Mouse (Mus musculus) lung, embryonic 15.5 days (tissue): ENCODE measurements at regions not wholly inside any gene's neighbourhood (a gene's known extent, or its start where the extent isn't known, plus 50 kb on each side); places are given as distances from the start of the nearest gene placed in this dataset.

Source experiments
- ATAC-seq: fragments of 200-750 bp; cut with Nextera tagmentation; 2 replicates; pipeline ENCODE4 v1.8.0; 2017; ENCODE audit warnings: moderate number of reproducible peaks, borderline replicate concordance; ENCODE audit not compliant: low FRiP score, low TSS enrichment; ENCODE audit errors: extremely low read depth
- H3K27ac ChIP-seq: fragments of 300-500 bp; sonication (generic); 2 replicates; pipeline ENCODE4 v1.5.1; 2015; ENCODE audit warnings: moderate library complexity, mild to moderate bottlenecking, inconsistent platforms
- H3K27me3 ChIP-seq: fragments of 300-500 bp; sonication (generic); 2 replicates; pipeline ENCODE4 v1.6.1; 2015; ENCODE audit warnings: inconsistent platforms
- H3K36me3 ChIP-seq: fragments of 300-500 bp; sonication (generic); 2 replicates; pipeline ENCODE4 v1.6.1; 2015; ENCODE audit warnings: inconsistent platforms
- H3K4me1 ChIP-seq: fragments of 300-500 bp; sonication (generic); 2 replicates; pipeline ENCODE4 v1.6.1; 2015; ENCODE audit warnings: inconsistent platforms
- H3K4me2 ChIP-seq: fragments of 300-500 bp; sonication (generic); 2 replicates; pipeline ENCODE4 v1.6.1; 2015; ENCODE audit warnings: inconsistent platforms, mild to moderate bottlenecking, moderate library complexity
- H3K4me3 ChIP-seq: fragments of 300-500 bp; sonication (generic); 2 replicates; pipeline ENCODE4 v1.5.1; 2015; ENCODE audit warnings: mild to moderate bottlenecking, inconsistent platforms
- H3K9ac ChIP-seq: fragments of 300-500 bp; sonication (generic); 2 replicates; pipeline ENCODE4 v1.6.1; 2015; ENCODE audit warnings: inconsistent platforms
- H3K9me3 ChIP-seq: fragments of 300-500 bp; sonication (generic); 2 replicates; pipeline ENCODE4 v1.6.1; 2016; ENCODE audit warnings: inconsistent platforms
- WGBS: fragments of 180-500 bp; shearing (Covaris S2); methylation state at CpG from one replicate; pipeline ENCODE4 v1.1.7; 2015; 5-methylcytosine and 5-hydroxymethylcytosine counted together

DNA sequence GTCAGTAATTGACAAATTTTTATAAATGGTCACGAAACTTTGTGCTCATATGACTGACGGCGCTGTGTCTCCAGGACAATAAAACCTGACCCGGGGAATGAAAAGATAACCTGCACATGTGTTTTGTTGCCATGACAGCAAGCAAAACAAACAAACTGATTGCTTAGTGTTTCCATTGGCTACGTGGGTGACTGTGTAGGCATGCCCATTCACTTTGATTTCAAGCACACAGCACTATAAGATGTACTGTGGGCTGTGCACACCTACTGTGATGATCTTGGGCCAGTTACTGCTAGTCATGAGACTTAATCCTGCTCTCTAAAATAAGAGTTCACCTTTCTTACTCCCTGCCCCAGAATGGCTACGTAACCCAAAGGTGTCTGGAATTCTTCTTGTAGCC lies 225.4 kb downstream of the Rnf144b start:
- no peak overlapping the region for H3K4me3 ChIP-seq
- 66% methylated on average over 6 of the region's 6 CpGs for WGBS
- no peak for ATAC-seq

DNA sequence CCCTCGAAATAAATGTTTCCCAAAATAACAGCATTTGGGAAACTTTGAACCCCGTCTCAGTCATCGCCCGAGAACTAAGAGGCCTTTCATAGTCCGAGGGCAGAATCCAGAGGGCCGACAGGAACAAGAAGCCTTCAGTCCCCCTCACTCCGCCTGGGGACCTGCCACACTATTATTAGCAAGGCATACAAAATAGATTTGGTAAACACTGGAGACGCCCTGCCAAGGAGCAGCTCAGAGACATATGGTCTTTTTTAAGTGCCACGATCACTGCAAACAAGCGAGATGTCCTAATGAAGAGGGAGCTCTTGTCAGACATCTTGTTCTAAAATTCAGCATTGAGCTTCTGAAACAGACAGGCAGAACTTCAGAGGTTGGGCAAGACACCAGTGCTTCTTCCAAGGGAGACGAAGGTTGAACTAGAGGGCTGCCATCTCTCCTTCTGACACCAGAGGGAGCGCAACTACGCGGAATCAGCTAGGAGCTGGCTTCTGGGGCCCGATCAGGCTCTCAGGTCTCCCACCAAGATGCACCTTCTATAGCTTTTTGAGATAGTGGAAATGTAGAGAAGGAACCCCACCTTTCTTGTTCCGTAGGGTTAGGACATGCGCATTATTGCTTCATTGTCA lies 226.2 kb downstream of the Rnf144b start:
- Histone ChIP-seq H3K4me1 (no peaks in the 10 kb centered on the region), H3K36me3 (no peaks in the 10 kb centered on the region), H3K9ac (no peak overlapping the region), H3K27ac (no peak overlapping the region), H3K27me3 (no peaks in the 10 kb centered on the region), H3K4me2 (no peak overlapping the region), H3K4me3 (no peak overlapping the region), H3K9me3 (no peaks in the 10 kb centered on the region)
- 31% methylated on average over 17 of the region's 17 CpGs for WGBS
- ATAC-seq, result no peak

More for the DNA sequence above, 225.4 kb downstream of the Rnf144b start:
- no peak overlapping the region for H3K9ac ChIP-seq
- H3K9me3 ChIP-seq, result no peaks in the 10 kb centered on the region
- H3K4me2 ChIP-seq, result no peak overlapping the region
- no peak overlapping the region for H3K27ac ChIP-seq
- H3K27me3 ChIP-seq, result no peaks in the 10 kb centered on the region
- H3K36me3 ChIP-seq, result no peaks in the 10 kb centered on the region
- H3K4me1 ChIP-seq, result no peaks in the 10 kb centered on the region

DNA sequence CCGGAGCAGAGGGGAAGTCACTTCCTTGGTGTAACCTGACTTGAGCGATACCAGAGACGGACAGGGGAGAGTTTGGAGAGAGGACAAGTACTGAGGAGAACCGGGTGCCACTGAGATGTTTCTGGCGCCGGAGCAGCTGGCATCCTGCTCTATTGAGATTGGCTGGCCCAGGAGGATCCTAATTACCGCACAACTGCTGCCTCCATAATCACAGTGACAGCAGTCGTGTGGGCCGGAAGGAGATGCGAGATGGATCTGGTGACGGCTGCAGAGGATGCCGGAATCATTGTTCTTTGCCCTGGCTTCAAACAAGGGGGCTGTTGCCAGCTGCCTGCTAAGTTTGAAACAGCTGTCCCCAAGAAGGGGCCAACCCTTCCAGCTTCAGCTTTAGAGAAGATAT lies 232.0 kb downstream of the Rnf144b start:
- H3K27ac ChIP-seq, result no peak overlapping the region
- 68% methylated on average over 12 of the region's 12 CpGs for WGBS
- no peaks in the 10 kb centered on the region for H3K9me3 ChIP-seq
- no peak overlapping the region for H3K4me2 ChIP-seq
- no peak overlapping the region for H3K9ac ChIP-seq
- no peak overlapping the region for H3K4me3 ChIP-seq
- H3K27me3 ChIP-seq, result no peaks in the 10 kb centered on the region
- H3K4me1 ChIP-seq, result no peaks in the 10 kb centered on the region
- no peak for ATAC-seq
- no peaks in the 10 kb centered on the region for H3K36me3 ChIP-seq

DNA sequence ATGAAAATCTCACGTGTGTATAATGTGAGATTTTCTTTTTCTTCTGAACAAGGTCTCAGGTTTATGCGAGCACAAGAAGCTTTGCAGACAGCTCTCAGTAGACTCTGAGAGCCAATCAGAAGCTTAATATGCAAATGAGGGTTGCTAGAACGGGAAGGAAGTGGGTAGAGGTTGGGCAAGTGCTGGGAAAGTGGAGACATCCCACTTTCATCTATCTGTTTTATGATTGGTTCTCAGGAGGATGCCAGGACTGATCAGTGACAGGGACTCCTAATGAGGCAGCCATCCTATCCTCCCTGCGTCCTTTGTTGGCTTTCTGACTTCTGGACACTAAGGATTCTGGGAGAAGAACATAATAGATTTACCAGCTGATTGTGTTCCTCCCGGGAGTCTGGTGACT lies 232.7 kb downstream of the Rnf144b start:
- Histone ChIP-seq H3K27ac (no peak overlapping the region), H3K9me3 (no peaks in the 10 kb centered on the region), H3K36me3 (no peaks in the 10 kb centered on the region), H3K27me3 (no peaks in the 10 kb centered on the region), H3K9ac (no peak overlapping the region), H3K4me2 (no peak overlapping the region), H3K4me3 (no peak overlapping the region), H3K4me1 (no peaks in the 10 kb centered on the region)
- no peak for ATAC-seq
- WGBS, result 48% methylated on average over 5 of the region's 5 CpGs

DNA sequence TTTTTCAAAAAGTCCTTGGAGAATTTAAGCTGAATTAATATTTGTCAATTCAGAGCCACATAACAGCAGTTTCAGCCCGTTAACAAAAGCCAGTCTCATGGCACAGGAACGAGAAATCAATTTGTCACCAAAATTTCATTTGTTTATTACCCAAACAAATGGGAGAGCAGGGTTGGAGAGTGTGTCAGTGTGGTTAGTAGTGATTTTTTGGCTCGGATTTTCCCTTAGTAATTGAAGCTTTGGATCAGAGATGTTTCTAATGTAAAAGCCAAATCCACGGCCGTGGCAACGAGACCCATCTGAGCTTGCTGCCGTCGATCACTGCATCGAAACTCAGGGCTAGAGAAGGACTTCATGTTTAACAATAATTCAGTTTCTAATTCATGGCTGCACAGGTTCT lies 236.5 kb downstream of the Rnf144b start:
- 64% methylated on average over 9 of the region's 9 CpGs for WGBS

DNA sequence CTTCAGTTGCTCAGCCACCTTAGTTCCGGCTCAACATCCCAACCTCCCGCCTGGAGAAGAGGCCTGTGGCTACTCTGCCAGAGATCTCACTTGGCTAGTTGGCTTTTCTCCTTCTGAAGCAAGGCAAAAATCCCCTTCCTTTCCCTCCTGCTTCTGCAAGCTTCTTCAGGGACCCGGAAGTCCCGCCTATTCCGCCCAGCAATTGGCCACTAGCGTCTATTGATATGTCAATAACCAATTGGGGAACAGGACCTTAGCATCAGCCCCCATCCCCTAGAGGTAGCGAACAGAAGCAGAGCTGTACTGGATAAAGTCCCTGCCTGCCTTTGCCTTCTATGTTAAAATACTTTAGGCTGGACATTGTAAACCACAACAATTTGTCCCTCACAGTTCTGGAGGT lies 243.3 kb downstream of the Rnf144b start:
- H3K27me3 ChIP-seq, result no peaks in the 10 kb centered on the region
- no peaks in the 10 kb centered on the region for H3K4me1 ChIP-seq
- no peak overlapping the region for H3K9ac ChIP-seq
- no peak overlapping the region for H3K4me2 ChIP-seq
- H3K36me3 ChIP-seq, result no peaks in the 10 kb centered on the region
- no peak for ATAC-seq
- no peaks in the 10 kb centered on the region for H3K9me3 ChIP-seq
- 75% methylated on average over 7 of the region's 7 CpGs for WGBS
- no peak overlapping the region for H3K4me3 ChIP-seq
- no peak overlapping the region for H3K27ac ChIP-seq

More for the DNA sequence above, 236.5 kb downstream of the Rnf144b start:
- H3K36me3 ChIP-seq, result no peaks in the 10 kb centered on the region
- no peaks in the 10 kb centered on the region for H3K4me1 ChIP-seq
- no peak overlapping the region for H3K4me3 ChIP-seq
- H3K9me3 ChIP-seq, result no peaks in the 10 kb centered on the region
- ATAC-seq, result no peak
- H3K27ac ChIP-seq, result no peak overlapping the region
- no peak overlapping the region for H3K4me2 ChIP-seq
- no peak overlapping the region for H3K9ac ChIP-seq
- H3K27me3 ChIP-seq, result no peaks in the 10 kb centered on the region

DNA sequence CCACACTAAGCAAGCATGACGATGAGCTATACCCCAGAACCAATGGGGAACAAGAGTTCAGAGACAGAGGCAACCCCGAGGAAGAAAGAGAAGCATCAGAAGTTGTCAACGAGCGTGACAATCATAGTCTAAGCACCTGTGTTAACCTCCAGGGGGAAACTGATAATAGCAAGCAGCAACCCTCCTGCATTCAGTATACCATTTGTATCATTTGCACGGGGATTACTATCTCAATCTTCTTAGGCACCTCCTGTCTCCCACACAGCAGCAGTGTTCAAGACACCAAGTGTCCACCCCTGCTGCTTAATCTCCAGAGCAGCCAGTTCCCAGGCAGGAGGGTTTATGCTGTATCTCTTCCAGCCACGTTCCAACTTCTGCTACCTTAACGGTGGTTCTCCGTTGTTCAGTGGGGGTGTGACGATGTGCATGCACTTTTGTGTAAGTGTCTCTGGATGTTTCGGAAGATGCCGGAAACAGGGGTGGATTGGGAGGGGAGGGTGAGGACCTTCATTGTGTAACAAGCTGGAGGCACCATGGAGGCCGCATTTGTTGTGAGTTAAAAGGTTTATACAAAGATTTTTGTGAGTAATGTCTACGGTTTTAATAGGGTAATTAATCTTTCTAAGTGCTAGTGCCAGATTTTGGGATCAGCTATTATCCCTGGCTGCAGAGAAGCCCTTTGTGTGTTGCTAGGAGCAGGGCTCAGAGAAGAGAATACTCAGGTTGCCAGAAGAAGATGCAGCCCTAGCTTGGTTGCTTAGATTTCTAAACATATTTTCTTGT lies 245.8 kb downstream of the Rnf144b start:
- WGBS, result 56% methylated on average over 13 of the region's 13 CpGs

DNA sequence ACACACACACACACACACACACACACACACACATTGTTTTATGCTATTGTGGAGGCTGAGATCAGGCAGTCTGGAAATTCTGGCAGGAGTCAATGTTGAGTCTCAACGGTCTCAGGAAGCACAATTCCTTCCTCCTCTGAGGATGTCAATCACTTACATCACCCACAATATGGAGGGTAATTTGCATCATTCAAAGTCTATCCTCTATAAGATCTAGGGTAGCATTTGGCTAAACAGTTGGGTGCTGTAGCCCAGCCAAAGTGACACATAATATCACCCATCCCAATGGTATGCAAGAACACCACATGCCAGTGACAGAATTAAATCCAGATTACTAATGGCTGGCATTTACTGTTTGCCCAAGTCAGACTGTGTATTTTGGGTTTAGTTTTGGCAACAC lies 252.1 kb downstream of the Rnf144b start:
- Histone ChIP-seq H3K9me3 (no peaks in the 10 kb centered on the region), H3K27ac (no peak overlapping the region)

More for the DNA sequence above, 245.8 kb downstream of the Rnf144b start:
- Histone ChIP-seq H3K4me3 (no peak overlapping the region), H3K4me1 (no peaks in the 10 kb centered on the region), H3K9me3 (no peaks in the 10 kb centered on the region), H3K27ac (no peak overlapping the region), H3K4me2 (no peak overlapping the region), H3K27me3 (no peaks in the 10 kb centered on the region), H3K36me3 (no peaks in the 10 kb centered on the region), H3K9ac (no peak overlapping the region)
- no peak for ATAC-seq

DNA sequence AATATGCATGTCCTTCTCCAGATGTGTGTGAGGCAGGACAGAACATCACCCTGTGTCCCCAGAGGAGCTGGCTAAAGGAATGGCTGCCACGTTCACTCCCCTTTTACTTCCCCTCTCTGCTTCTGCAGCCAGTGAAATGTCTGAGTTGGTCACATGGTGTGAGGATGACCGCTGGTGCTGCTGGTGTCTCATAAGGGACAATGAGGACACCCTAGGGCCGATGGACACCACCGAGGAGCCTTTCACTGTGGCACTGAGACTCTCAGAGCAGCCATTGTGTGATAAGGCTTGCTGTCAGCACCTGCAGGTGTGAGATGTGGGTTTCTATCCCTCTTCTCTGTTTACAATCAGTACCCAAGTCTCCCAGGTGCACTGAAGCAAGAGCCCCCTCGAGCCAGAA lies 268.6 kb downstream of the Rnf144b start:
- Histone ChIP-seq H3K4me2 (no peak overlapping the region), H3K9ac (no peak overlapping the region), H3K4me3 (no peak overlapping the region), H3K27me3 (no peaks in the 10 kb centered on the region), H3K4me1 (no peaks in the 10 kb centered on the region), H3K36me3 (no peaks in the 10 kb centered on the region), H3K27ac (no peak overlapping the region), H3K9me3 (no peaks in the 10 kb centered on the region)
- ATAC-seq, result no peak
- 45% methylated on average over 5 of the region's 5 CpGs for WGBS

More for the DNA sequence above, 252.1 kb downstream of the Rnf144b start:
- Histone ChIP-seq H3K27me3 (no peaks in the 10 kb centered on the region), H3K4me3 (no peak overlapping the region), H3K4me2 (no peak overlapping the region), H3K4me1 (no peaks in the 10 kb centered on the region), H3K36me3 (no peaks in the 10 kb centered on the region), H3K9ac (no peak overlapping the region)
- WGBS, result 83% methylated on average over 1 of the region's 1 CpGs
- ATAC-seq, result no peak

DNA sequence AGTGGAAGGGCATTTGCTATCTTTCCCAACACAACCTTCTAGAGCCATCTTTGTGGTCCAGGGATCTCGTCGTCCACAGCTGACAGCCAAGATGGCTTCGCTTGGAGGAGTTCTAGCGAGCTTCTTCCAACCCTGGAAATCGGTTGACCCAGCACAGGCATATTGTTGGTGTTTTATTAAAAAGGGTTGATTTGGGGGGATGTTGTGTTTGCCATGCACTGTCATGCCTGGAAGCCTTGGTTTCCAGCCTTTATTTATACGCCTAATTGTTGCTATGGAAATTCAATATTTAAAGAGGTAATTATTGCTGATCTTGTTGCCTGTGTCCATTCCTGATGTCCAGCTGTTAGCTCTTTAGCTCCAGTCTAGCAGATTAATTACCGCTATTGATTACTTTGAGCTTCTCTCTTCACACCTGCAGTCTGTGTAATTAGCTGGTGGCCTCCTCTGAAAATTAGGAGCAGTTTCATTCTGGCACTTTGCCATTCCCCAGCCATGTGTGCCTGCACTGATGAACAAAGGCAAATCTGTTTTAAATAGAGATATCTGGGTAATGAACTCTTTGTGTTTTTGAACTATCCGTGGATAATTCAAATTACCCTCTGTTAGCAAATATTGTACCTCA lies 275.4 kb downstream of the Rnf144b start:
- no peak overlapping the region for H3K9ac ChIP-seq
- no peak overlapping the region for H3K4me2 ChIP-seq
- H3K27me3 ChIP-seq, result no peaks in the 10 kb centered on the region
- 88% methylated on average over 8 of the region's 8 CpGs for WGBS
- no peak overlapping the region for H3K27ac ChIP-seq
- ATAC-seq, result no peak
- no peak overlapping the region for H3K4me3 ChIP-seq
- no peaks in the 10 kb centered on the region for H3K4me1 ChIP-seq
- H3K36me3 ChIP-seq, result no peaks in the 10 kb centered on the region
- H3K9me3 ChIP-seq, result no peaks in the 10 kb centered on the region

DNA sequence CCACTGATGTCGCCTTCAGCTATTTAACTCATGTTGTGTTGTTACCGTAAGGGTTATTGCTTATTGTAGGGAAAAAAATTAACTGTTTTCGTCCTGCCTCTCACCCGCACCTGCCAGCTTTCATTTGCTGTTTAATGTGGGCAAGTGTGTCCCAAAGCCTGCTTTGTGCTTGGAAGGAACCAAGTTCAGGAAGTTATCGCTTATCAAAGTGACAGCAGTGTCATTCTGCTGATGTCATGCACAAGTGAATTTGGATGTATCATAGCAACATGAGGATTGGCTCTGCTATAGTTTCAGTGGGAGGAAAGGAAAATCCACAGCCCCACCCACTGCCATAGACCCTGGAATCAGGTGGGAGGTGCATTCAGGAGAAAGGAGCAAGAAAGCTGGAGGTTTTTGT lies 276.5 kb downstream of the Rnf144b start:
- no peak overlapping the region for H3K9ac ChIP-seq
- no peak overlapping the region for H3K4me2 ChIP-seq
- no peaks in the 10 kb centered on the region for H3K9me3 ChIP-seq
- ATAC-seq, result no peak
- no peaks in the 10 kb centered on the region for H3K27me3 ChIP-seq
- no peak overlapping the region for H3K4me3 ChIP-seq
- WGBS, result 79% methylated on average over 5 of the region's 5 CpGs
- H3K4me1 ChIP-seq, result no peaks in the 10 kb centered on the region
- H3K27ac ChIP-seq, result no peak overlapping the region
- H3K36me3 ChIP-seq, result no peaks in the 10 kb centered on the region

DNA sequence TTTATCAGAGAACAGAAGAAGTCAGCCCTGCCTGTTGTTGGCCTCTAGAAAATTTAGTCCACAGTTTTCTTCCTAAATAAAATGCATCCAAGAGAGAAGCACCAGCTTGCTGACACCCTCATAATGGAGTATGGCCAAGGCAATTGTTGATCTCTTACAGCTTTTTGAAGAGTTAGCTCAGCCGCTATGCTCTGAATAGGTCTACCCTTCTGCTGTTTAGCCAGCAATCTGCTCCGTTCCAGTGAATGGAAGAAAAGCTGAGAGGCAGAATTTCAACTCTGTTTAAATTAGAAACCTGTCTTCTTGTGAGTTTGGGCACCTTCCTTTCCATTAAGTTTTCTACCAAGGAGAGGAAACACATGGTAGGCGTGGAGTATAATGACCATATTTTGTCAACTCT lies 290.8 kb downstream of the Rnf144b start:
- no peaks in the 10 kb centered on the region for H3K9me3 ChIP-seq
- no peak overlapping the region for H3K4me3 ChIP-seq
- H3K9ac ChIP-seq, result no peak overlapping the region
- H3K36me3 ChIP-seq, result no peaks in the 10 kb centered on the region
- H3K4me1 ChIP-seq, result no peaks in the 10 kb centered on the region
- WGBS, result 85% methylated on average over 3 of the region's 3 CpGs
- no peak overlapping the region for H3K27ac ChIP-seq
- no peak overlapping the region for H3K4me2 ChIP-seq
- H3K27me3 ChIP-seq, result no peaks in the 10 kb centered on the region
- no peak for ATAC-seq
